Mouse (Mus musculus) yolk sac, embryonic 10.5 days (tissue): ENCODE data around the gene Tnfsf15.

Experiments used
- DNase-seq: peaks from one replicate; pipeline ENCODE4 v3.0.0-alpha.2; 2017; ENCODE audit warnings: low spot score

Tnfsf15 gene

DNA sequence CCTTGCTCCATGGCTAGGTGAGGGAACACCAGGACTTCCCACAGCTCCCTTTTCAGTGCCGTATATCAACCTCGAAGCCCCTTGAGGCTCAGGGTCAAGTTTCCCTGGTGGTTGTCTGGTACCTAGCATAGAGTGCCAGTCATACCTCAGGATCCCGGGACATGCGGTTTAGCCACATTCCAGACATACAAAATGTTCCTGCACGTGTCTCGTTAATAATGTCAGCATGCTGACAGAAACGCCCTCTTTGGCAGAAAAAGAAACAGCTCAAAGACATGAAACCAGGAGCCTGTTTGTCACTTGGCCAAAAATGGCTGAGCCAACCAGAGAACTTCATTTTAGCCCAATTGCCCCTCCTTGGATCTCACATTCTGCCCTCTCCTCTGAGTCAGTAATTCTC lies 2.8 kb downstream of the Tnfsf15 start:
- no peak for DNase-seq

DNA sequence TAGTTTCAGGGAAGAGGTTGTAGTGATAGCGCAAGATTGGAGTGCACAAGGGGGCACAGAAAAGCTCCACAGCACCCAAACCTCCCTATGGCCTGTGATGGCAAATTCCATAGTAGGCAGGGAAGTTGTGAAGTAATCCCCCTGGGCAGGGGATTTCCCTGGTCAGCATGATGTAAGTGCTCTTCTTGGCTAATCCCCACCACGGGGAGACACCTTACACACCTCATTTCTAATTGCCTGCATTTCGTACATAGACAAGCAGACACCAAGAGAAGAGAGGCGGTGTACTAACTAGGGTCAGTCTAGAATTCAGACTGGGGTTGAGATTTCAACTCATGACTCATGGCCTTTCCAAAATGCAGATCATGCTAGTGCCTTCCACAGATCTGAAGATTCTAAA lies 4.2 kb downstream of the Tnfsf15 start:
- no peak for DNase-seq

DNA sequence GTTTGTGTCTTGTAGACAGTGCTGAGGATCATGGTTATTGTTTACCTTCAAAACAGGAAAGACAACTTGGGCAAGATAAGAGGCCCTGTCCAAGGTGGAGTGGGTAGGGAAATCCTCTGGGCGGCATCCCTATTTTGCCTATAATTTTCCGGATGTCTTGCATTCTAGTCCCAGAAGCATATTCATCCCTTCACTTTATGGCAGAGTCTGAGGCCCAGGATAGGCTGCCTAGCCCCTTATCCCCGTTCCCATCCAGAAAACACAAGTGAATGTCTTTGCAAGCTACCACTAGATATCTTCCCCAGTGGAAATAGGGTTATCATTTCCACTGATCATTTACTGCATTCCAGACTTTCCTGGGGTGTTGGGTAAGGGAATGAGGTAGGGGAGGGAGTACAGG lies 4.9 kb downstream of the Tnfsf15 start:
- DNase-seq: no peak

DNA sequence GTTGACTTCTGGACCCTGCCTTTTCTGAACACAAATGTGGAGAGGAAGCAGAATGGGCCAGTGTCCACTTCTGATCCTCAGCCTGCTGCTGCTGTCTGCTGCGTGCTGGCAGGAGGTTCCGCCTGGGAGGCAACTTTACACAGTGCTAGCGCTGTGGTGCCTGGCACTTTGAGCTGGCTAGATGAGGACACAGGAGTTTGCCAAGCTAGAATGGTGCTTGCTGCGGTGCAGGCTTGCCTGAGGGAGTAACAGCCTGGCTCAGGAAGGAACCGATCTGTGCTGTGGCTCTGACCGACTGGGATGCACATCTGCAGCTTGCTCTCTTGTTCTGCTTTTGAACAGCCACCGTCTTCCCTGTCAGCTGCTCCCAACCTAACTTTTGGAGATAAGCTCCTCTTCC lies 5.4 kb downstream of the Tnfsf15 start:
- no peak for DNase-seq

DNA sequence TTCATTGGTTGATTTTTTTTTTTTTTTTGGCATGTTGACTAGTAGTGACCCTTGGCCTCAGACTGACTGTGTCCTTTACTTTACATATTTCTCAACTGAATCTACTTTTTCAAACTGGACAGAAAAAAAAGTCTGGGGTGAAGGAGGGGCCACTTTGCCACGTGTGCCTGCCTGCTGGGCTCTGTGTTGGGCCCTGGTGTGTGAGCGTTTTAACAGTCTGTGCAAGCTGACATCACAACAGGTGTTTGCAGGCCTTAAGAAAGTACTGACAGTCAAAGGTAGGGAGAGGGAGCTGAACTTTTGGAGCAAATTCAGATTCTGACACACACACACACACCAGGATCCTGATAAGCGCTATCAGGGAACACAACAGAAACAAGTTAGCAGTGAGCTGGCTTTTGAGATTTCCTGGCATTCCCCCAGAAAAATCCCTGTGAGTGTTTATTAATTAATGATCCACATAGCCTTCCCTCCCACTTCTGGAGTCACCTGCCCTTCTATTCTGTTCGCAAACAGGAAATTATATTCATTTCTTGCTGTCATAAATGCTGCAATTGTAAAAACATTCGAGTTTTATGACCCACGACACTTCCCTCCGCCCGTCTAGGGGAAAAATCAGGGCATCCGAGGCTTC lies 6.4 kb downstream of the Tnfsf15 start:
- no peak for DNase-seq

DNA sequence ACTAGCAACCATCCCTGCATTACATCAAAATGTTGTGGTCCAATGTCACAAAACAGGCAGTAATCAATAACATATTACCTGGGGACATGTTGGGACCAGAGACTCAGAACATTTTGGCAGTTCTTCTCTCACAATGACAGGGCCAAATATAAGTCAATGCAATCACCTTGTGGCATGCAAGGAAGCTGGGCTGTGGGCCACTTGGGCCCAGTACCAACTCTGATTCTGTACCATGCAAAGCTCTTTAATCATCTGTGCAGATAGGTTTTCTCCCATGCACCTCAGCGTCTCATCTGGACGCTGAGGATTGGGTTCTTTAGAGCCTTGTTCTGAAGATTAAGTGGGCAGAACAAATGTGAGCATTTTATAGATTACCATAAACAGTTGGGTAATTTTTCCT lies 13.6 kb downstream of the Tnfsf15 start:
- DNase-seq: no peak

DNA sequence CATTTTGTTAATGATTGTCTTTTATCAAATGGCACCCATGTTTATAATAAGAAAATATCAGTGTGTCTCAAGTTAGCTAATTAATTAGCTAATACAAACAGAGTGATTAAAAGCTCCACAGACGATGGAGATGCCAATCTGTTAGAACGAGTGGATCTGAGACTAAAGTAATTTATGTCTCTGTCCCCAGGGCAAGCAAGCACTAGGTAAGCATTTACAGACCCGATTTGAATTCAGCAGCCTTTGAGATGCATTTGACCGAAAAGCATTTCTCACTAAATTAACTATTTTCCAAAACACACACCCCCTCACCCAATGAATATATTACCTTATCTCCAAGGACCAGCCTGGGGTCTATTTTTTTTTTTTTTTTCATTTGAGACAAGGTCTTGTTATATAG lies 18.2 kb downstream of the Tnfsf15 start:
- no peak for DNase-seq

DNA sequence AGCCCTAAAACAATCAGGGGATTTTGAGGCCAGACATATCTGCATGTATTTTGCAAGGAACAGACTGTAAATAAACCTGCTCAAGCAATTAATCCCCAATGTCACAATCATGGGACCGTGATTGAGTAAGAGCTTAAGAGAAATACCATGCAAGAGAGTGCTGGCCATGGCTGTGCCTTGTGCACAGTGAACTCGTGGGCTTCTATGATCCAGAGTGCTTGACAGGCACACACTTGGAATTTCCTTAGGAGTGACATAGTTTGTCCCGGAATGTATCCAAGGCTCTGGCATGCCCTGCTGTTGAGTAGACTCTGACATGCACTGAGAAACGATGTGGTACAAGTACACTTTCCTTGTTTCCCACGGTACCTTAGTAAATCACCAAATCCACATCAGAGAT lies 18.9 kb downstream of the Tnfsf15 start:
- no peak for DNase-seq

DNA sequence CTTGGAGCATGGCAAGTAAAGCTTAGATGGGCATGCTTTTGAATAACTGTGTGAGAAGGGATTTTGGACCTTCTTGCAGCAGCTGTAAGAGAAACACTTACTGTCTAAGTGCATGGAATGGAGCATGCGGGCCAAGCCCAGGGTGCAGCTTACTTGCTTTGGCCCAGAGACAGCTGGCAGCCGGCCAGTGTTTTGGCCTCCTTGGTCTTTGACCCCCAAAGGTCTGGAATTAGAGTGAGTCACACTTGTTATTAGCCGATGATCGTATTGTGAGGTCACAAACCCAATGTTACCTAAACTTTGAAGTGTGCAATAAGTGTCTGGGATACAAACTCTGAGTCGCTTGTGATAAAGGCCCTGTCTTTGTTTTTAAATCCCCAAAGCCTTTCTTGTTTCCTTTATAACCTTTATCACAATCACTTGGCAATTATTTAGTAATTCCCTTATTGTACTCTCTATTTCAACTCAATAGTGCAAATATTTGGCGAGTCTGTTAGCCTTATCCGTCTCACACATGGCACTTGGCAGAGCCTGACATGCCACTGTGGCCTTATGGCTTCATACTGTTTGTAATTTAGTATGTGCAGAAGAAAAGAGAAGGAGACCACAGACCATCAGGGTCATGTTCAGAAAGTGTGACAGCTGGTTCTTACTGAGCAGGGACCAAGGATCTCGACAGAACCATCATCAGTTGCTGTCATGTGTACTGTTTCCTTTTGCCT lies 26.8 kb downstream of the Tnfsf15 start:
- DNase-seq: peak; percentile 5

DNA sequence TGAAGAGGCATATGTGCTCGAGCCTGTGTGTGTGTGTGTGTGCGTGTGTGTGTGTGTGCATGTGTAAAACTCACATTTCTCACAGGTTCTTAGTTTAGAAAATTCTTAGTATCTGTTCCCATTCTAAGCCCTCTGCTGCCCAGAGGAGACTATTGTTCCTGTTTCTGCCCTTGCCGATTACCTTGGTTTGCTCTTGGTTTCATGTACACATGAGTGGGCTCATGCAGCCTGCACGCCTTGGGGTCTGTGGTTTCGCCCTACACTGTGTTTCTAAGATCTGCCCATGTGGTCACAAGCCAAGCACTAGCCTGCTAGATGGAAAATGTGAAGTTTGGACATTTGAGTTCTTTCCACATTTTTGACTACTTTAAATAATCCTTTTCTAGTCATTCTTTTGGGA lies 33.0 kb downstream of the Tnfsf15 start:
- DNase-seq: no peak

DNA sequence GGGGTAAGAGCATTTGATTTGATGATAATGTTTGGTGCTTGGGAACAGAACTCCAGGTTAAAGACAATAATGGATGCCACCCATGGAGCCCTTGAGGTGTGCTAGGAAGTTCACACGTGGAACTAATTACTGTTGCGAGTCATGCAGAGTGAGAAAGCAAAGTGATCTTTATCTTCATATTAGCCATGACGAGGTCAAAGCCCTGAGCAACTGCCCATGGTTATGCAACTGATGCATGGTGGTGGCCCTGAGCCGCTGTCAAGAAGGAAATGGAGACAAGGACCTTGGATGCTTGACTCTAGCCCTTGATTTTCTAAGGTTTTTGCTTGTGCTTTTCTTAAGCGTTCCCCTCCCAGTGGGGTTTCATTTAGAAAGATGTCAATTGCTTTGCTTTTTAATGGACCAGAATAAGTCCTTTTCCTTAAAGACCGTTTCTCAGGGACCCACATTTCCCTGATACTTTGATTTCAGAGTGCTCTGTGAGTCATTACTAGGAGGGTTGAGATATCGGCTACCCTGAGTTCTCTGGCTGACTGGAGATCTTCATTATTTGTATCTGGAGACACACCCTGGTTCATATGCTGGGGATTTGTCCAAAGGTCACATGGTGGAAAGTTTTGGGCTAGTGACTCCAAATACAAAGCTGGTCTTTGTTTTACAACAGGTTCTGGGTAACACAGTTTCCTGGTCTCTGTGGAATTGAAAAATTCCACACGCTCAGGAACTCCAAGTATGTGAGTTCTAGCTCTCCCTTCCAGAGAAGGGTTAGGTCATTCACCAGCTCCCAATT lies 34.3 kb downstream of the Tnfsf15 start:
- DNase-seq: no peak

DNA sequence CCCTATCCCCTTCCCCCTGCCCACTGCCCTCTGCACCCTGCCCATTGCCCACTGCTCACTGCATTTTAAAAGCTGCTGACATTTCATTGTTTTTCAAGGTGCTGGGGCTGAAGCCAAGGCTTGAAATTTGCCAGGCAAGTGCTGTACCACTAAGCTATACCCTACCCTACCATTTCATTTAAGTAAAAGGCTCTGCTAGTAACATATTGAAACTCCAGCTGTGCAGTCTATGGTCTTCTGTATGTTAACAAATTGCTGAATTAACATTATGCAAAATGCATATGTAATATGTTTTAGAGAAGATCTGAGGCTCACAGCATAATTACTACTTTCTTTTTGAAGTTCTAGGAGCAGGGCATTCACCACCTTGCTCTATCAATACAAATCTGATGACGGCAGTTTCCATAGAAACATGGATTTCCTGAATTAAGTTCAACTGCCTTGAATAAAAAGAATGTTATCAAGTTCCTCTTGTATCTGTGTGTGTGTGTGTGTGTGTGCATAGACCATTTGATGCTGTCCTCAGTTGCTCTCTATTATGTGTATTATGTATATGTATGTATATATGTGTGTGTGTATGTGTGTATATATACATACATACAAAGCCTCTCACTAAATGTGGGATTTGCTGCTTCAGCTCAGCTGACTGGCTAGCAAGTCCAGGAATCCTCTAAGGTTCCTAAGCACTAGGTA lies 38.5 kb downstream of the Tnfsf15 start:
- DNase-seq: no peak

DNA sequence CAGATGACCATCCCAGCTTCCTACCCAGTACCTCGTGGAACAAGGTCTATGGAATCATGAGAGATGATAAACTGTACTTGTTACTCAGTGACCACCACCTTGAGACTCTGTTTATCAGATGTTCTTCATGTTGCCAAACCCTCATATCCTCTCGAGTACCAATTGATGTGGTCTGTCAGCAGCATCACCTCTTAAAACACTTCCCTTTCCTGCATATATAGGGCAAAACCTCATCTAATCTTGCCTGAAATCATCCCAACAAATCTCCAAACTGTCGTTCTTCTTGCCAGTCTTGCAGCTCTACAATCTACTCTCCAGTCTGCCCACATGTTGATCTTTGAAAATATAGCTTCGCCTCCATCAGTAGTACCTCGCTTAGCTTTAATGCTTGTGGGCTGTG lies 40.7 kb downstream of the Tnfsf15 start:
- DNase-seq: no peak

DNA sequence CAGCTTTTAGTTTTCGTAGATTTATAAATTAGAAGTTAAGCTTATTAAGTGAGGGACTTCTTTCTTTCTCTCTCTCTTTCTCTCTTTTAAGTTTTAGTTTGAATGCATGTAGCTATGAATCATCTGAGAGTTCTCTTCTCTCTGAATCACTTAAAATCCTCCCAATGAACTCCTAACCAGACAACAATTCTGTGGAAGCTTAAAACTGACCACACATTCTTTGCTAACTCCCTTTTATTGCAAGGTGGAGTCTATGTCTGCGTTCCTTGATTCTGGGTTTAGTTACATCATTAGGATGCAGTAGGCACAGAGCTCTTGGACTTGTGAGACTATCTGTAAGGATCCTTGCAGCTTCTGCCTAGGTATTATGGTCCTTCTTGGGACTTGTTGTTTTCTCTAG lies 41.2 kb downstream of the Tnfsf15 start:
- DNase-seq: no peak

DNA sequence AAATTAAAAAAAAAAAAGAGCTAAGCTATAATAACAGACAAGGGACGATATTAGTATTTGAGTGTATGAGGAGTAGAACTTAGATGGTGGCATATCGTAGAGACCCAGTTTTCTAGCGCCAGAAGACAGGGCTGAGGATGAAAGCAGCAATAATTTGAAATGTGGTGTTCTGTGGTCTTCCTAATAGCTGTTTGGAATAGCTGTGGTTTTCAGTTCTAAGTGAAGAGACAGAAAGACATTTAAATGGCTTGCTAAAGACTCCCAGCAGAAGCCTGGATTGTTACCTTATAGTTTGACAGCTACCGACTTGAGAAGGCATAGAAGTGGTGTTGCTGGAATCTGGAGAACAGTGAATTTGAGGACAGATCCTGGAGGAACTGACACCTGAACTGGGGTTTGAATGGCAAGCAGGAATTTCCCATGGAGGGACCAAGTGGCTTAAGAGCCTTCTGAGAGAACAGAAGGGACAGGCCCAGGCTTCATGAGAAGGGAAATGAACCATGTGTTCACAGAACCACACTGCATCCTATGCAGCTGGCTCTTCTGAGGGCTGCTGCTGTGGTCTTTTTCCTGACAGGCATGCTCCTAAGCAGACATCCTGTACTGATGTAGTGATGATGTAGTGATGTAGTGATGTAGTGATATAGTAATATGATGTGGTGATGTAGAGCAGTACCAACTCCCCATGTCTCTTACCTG lies 42.8 kb downstream of the Tnfsf15 start:
- DNase-seq: no peak

DNA sequence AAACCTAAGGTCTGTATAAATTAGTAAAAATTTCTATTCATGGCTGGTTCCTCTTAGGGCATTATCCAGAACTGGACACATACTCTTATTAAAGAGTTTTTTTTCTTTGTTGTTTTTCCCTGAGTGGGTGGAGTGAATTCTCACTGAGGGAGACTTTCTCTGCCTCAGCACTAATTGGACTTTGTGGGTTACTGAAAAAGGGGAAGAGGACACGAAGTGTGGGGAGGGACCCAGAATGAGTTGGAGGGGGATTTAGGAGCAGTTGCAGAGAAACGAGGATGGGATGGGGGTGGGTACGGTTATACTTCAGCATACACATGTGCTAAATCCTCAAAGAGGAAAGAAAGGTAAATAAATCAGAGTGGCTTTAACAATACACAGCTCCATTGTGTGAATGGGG lies 45.2 kb downstream of the Tnfsf15 start:
- no peak for DNase-seq

DNA sequence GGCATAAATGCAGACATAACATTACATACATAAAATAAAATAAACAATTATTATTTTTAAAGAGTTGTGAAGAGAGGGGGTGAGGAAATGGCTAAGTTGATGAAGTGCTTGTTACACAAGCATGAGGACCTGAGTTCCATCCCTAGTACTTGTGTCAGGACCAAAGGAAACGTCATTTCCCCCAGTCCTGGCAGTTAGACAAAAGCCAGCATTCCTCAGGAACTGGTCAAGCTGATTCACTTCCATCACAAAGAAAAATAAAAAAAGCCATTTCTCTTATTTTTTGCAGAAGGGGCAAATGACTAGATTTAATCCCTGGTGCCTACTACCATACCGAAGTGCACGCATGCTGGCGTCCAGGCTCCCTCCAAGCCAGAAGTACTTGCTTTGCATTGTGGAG lies 48.0 kb downstream of the Tnfsf15 start:
- no peak for DNase-seq

DNA sequence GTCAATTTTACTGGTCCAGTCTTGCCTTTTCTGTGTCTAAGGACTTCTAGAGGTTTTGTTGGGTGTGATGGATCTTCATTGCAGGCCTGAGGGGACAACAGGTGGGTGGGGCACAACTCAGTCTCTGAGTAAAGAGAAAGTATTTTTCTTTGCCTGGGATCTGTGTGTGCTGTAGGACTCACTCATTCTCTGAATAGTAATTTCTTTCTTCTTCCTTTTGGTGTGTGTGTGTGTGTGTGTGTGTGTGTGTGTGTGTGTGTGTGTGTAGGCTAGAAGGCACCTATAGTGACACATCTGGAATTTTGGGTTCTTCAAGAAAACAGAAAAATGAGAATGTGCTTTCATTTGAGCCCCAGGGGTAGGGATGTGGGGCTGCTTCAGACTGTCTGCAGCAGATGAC lies 52.6 kb downstream of the Tnfsf15 start:
- no peak for DNase-seq

DNA sequence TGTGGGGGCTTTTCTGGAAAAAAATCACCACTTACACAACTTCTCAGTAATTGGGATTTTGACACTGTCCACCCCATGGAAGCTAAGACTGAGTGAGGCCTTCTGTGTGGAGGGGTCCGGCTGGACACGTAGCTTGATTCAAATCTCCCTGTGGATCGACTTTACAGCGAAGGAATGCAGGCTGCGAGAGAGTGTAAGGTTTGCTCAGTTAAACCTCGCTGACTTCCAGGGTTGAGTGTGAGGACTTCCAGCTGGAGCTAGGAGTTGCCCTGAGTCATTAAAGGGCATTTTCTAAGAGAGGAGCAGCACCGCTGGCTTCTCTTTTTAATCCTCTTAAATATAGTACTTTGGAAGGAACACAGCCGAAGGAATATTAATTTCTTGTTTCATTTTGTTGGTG lies 57.5 kb downstream of the Tnfsf15 start:
- DNase-seq: no peak

DNA sequence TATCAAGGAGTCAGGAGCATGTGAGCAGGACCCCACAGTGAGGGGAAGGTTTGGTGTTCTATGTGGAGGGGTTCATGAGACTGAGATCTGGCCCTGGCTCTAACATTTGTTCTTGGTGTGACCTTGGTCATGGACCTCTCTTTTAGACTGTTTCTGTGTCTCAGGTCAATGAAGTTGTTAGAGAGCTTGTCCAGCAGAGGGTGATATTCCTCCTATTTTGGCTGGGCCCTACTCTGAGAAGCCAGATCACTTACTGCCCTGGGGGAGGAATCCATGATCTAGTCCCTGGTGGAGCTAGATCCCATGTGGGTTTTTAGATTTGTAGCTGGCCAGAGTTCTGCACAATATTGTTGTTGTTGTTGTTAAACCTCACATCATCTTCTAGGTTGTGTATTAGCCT lies 58.8 kb downstream of the Tnfsf15 start:
- no peak for DNase-seq

DNA sequence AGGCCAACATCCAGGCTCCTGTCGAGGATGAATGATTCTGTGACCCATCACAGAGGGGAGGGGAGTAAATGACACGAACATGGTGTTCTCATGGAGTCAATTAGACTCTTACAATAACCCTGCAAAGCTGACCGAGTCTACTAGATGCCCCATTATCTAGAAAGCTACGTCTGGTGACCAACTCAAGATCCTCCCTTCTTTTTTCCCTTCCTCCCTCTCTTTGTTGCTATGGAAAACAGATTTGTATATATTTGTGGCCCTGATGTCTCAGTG lies 59.7 kb downstream of the Tnfsf15 start:
- no peak for DNase-seq
